Mouse (Mus musculus): ENCODE data around the gene Nckipsd.

DNA sequence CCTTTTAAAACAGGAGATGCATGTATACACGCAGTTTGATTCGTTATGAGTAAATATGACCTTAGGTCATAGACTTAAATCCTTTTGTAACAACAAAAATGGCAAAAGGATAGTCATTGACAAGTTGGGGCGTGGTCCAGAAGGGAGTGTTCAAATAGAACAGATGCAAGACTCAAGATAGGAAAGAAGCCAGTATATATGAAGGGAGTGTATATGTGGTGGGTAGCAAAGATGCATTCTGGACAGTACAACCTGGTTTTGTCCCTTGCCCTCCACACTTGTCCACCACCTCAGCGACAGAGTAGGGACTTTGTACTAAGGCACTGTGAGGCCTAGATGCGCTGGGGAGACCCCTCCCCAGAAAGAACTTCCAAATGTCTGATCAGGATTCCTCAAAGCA, 494 bp upstream of the Nckipsd start:
- no peak for TF ChIP-seq CTCF (IDR thresholded peaks at IDR 0.05; ENCODE audit: borderline replicate concordance, insufficient read depth, low read length)
- TF ChIP-seq POLR2A (IDR thresholded peaks at IDR 0.05; ENCODE audit: low read depth, low read length): no peak

All from embryonic fibroblast, embryonic 13.5 days (primary cell).